Mouse (Mus musculus): ENCODE results near the gene Spag17. TPM values are rescaled to one million over a fixed set of nuclear protein-coding genes. Genes with fewer than 3 reads are reported as not detected.

The Spag17 gene
- polyA plus RNA-seq (2016; fragmentation: Nextera tagmentation; extraction: Ambion mirVana) = 0.21 and 0.24 TPM in 2 replicates

GRCm38 (mm10) chr3:99885187-99885811 is at the start of gene Spag17:
TSS of gene Spag17 (plus strand) at chr3:99885406.
- 28% methylated on average over 16 of the region's 16 CpGs for WGBS
- Histone ChIP-seq H3K9me3 (replicated peaks) (no peaks in the 10 kb centered on the region; the same call in 1 of the 2 replicates), H3K27ac (ENCODE audit: poor library complexity, severe bottlenecking) (no peak within 1 kb of the TSS), H3K4me3 (no peak within 1 kb of the TSS), H3K27me3 (replicated peaks) (no peaks in the 10 kb centered on the region), H3K36me3 (no peaks in the 10 kb centered on the region), H3K9ac (no peak within 1 kb of the TSS), H3K4me2 (peak within 1 kb of the TSS; percentile 33), H3K4me1 (replicated peaks) (0 out of 2 replicates have a peak, but pooled peaks cover 7% of the 10 kb centered on the region)
- peak; percentile 81 for ATAC-seq (ENCODE audit: insufficient number of reproducible peaks, low FRiP score)

GRCm38 (mm10) chr3:99842333-99842732 is 42.9 kb upstream of the Spag17 start:
- Histone ChIP-seq H3K4me1 (replicated peaks) (no peaks in the 10 kb centered on the region), H3K9me3 (replicated peaks) (no peaks in the 10 kb centered on the region), H3K27me3 (replicated peaks) (no peaks in the 10 kb centered on the region), H3K9ac (no peak overlapping the region), H3K36me3 (no peaks in the 10 kb centered on the region), H3K27ac (ENCODE audit: poor library complexity, severe bottlenecking) (no peak overlapping the region), H3K4me3 (no peak overlapping the region), H3K4me2 (no peak overlapping the region)
- 67% methylated on average over 2 of the region's 2 CpGs for WGBS
- no peak for ATAC-seq (ENCODE audit: insufficient number of reproducible peaks, low FRiP score)

GRCm38 (mm10) chr3:99842808-99843207 is 42.4 kb upstream of the Spag17 start:
- H3K36me3 ChIP-seq = no peaks in the 10 kb centered on the region
- 83% methylated on average over 3 of the region's 3 CpGs for WGBS
- no peak for ATAC-seq (ENCODE audit: insufficient number of reproducible peaks, low FRiP score)
- H3K9me3 ChIP-seq (replicated peaks) = no peaks in the 10 kb centered on the region
- H3K4me1 ChIP-seq (replicated peaks) = no peaks in the 10 kb centered on the region
- H3K4me2 ChIP-seq = no peak overlapping the region
- no peak overlapping the region for H3K9ac ChIP-seq
- no peaks in the 10 kb centered on the region for H3K27me3 ChIP-seq (replicated peaks)
- H3K4me3 ChIP-seq = no peak overlapping the region
- H3K27ac ChIP-seq (ENCODE audit: poor library complexity, severe bottlenecking) = no peak overlapping the region

- H3K27me3 ChIP-seq (replicated peaks) = no peaks in the 10 kb centered on the region
- H3K36me3 ChIP-seq = no peaks in the 10 kb centered on the region
- H3K9ac ChIP-seq = no peak overlapping the region
- H3K27ac ChIP-seq (ENCODE audit: poor library complexity, severe bottlenecking) = no peak overlapping the region
- 78% methylated on average over 6 of the region's 6 CpGs for WGBS
- no peak overlapping the region for H3K4me3 ChIP-seq
- no peak overlapping the region for H3K4me2 ChIP-seq
- H3K4me1 ChIP-seq (replicated peaks) = no peaks in the 10 kb centered on the region
- no peak for ATAC-seq (ENCODE audit: insufficient number of reproducible peaks, low FRiP score)
- no peaks in the 10 kb centered on the region for H3K9me3 ChIP-seq (replicated peaks)
Observed at GRCm38 (mm10) chr3:99843233-99843632, 42.0 kb upstream of the Spag17 start.

GRCm38 (mm10) chr3:99850926-99851325 is 34.3 kb upstream of the Spag17 start:
- Histone ChIP-seq H3K4me1 (replicated peaks) (0 out of 2 replicates have a peak, but pooled peaks cover 6% of the 10 kb centered on the region), H3K4me3 (no peak overlapping the region), H3K27me3 (replicated peaks) (no peaks in the 10 kb centered on the region), H3K36me3 (no peaks in the 10 kb centered on the region), H3K9me3 (replicated peaks) (no peaks in the 10 kb centered on the region), H3K9ac (no peak overlapping the region), H3K27ac (ENCODE audit: poor library complexity, severe bottlenecking) (no peak overlapping the region), H3K4me2 (no peak overlapping the region)
- no peak for ATAC-seq (ENCODE audit: insufficient number of reproducible peaks, low FRiP score)
- 66% methylated on average over 7 of the region's 7 CpGs for WGBS

- 70% methylated on average over 3 of the region's 3 CpGs for WGBS
- Histone ChIP-seq H3K4me1 (replicated peaks) (0 out of 2 replicates have a peak, but pooled peaks cover 6% of the 10 kb centered on the region), H3K4me3 (no peak overlapping the region), H3K4me2 (no peak overlapping the region), H3K9ac (no peak overlapping the region), H3K9me3 (replicated peaks) (no peaks in the 10 kb centered on the region), H3K27ac (ENCODE audit: poor library complexity, severe bottlenecking) (no peak overlapping the region), H3K36me3 (no peaks in the 10 kb centered on the region), H3K27me3 (replicated peaks) (no peaks in the 10 kb centered on the region)
- no peak for ATAC-seq (ENCODE audit: insufficient number of reproducible peaks, low FRiP score)
Observed at GRCm38 (mm10) chr3:99854595-99854994, 30.6 kb upstream of the Spag17 start.

GRCm38 (mm10) chr3:99858922-99859321 is 26.3 kb upstream of the Spag17 start:
- Histone ChIP-seq H3K27me3 (replicated peaks) (no peaks in the 10 kb centered on the region), H3K4me1 (replicated peaks) (no peaks in the 10 kb centered on the region), H3K27ac (ENCODE audit: poor library complexity, severe bottlenecking) (no peak overlapping the region), H3K36me3 (no peaks in the 10 kb centered on the region), H3K4me3 (no peak overlapping the region), H3K9ac (no peak overlapping the region), H3K9me3 (replicated peaks) (no peaks in the 10 kb centered on the region), H3K4me2 (no peak overlapping the region)
- 82% methylated on average over 3 of the region's 3 CpGs for WGBS
- no peak for ATAC-seq (ENCODE audit: insufficient number of reproducible peaks, low FRiP score)

- Histone ChIP-seq H3K27ac (ENCODE audit: poor library complexity, severe bottlenecking) (no peak overlapping the region), H3K36me3 (no peaks in the 10 kb centered on the region), H3K4me3 (no peak overlapping the region), H3K4me1 (replicated peaks) (no peaks in the 10 kb centered on the region), H3K9ac (no peak overlapping the region), H3K4me2 (no peak overlapping the region), H3K9me3 (replicated peaks) (no peaks in the 10 kb centered on the region), H3K27me3 (replicated peaks) (no peaks in the 10 kb centered on the region)
- no peak for ATAC-seq (ENCODE audit: insufficient number of reproducible peaks, low FRiP score)
- 75% methylated on average over 1 of the region's 1 CpGs for WGBS
Observed at GRCm38 (mm10) chr3:99864706-99865105, 20.5 kb upstream of the Spag17 start.

GRCm38 (mm10) chr3:99875137-99875536 is 10.1 kb upstream of the Spag17 start:
- Histone ChIP-seq H3K9ac (no peak overlapping the region), H3K27ac (ENCODE audit: poor library complexity, severe bottlenecking) (no peak overlapping the region), H3K9me3 (replicated peaks) (no peaks in the 10 kb centered on the region), H3K4me3 (no peak overlapping the region), H3K4me2 (no peak overlapping the region), H3K27me3 (replicated peaks) (no peaks in the 10 kb centered on the region), H3K36me3 (no peaks in the 10 kb centered on the region), H3K4me1 (replicated peaks) (no peaks in the 10 kb centered on the region)
- no peak for ATAC-seq (ENCODE audit: insufficient number of reproducible peaks, low FRiP score)

GRCm38 (mm10) chr3:99881498-99881897 is 3.7 kb upstream of the Spag17 start:
- Histone ChIP-seq H3K27me3 (replicated peaks) (no peaks in the 10 kb centered on the region), H3K4me3 (no peak overlapping the region), H3K9ac (no peak overlapping the region), H3K4me1 (replicated peaks) (0 out of 2 replicates have a peak, but pooled peaks cover 7% of the 10 kb centered on the region), H3K4me2 (no peak overlapping the region), H3K27ac (ENCODE audit: poor library complexity, severe bottlenecking) (no peak overlapping the region), H3K36me3 (no peaks in the 10 kb centered on the region), H3K9me3 (replicated peaks) (no peaks in the 10 kb centered on the region; the same call in 1 of the 2 replicates)
- ATAC-seq (ENCODE audit: insufficient number of reproducible peaks, low FRiP score) = no peak
- WGBS = 73% methylated on average over 3 of the region's 3 CpGs

- Histone ChIP-seq H3K36me3 (no peaks in the 10 kb centered on the region), H3K27ac (ENCODE audit: poor library complexity, severe bottlenecking) (no peak overlapping the region), H3K4me2 (no peak overlapping the region), H3K9me3 (replicated peaks) (no peaks in the 10 kb centered on the region; the same call in 1 of the 2 replicates), H3K4me3 (no peak overlapping the region), H3K4me1 (replicated peaks) (0 out of 2 replicates have a peak, but pooled peaks cover 7% of the 10 kb centered on the region), H3K9ac (no peak overlapping the region), H3K27me3 (replicated peaks) (no peaks in the 10 kb centered on the region)
- no peak for ATAC-seq (ENCODE audit: insufficient number of reproducible peaks, low FRiP score)
- WGBS = 67% methylated on average over 6 of the region's 6 CpGs
Observed at GRCm38 (mm10) chr3:99883988-99884564, 1.1 kb upstream of the Spag17 start.
